Mouse (Mus musculus): ENCODE results near the gene Trak1.

- no peak for TF ChIP-seq POLR2A (IDR thresholded peaks at IDR 0.05; ENCODE audit: low read depth, low read length)
- no peak for TF ChIP-seq CTCF (IDR thresholded peaks at IDR 0.05; ENCODE audit: borderline replicate concordance, insufficient read depth, low read length)
Measured at GRCm38 (mm10) chr9:121436501-121436900, 139.2 kb downstream of the Trak1 start.
